Mouse (Mus musculus): ENCODE data around the gene Snupn. TPM values are rescaled to one million over a fixed set of nuclear protein-coding genes. Genes with fewer than 3 reads are reported as not detected.
"Not testable (repeated sequence)": the region's sequence is repeated elsewhere in the genome, so short reads cannot be mapped to it uniquely, and the experiment has no call there.

Snupn gene
- polyA plus RNA-seq, 1 experiment from 2014 or later: 28.7 TPM

DNA sequence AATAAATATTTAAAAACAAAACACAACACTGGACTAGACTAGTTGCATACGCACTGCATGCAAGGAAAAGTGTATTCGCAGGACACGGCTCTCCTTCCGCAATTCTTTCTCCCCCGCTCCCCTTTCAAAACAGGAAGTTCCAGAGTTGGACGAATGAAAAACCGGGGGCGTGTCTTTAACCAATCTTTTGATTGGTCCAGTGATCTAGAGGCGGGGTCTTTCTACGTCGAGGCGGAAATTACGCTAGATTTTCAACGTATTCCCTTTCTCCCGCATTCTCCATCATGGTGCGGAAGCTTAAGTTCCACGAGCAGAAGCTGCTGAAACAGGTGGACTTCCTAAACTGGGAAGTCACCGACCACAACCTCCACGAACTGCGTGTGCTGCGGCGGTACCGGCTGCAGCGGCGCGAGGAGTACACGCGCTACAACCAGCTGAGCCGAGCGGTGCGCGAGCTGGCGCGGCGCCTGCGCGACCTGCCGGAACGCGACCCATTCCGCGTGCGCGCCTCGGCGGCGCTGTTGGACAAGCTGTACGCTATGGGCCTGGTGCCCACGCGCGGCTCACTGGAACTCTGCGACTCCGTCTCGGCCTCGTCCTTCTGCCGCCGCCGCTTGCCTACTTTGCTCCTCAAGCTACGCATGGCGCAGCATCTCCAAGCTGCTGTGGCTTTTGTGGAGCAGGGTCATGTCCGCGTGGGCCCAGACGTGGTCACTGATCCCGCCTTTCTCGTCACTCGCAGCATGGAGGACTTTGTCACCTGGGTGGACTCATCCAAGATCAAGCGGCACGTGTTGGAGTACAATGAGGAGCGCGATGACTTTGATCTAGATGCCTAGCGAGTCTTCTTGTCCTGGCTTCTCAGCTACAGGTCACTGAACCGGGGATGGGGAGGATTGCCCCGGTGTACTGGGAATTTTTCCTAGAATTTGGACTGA is 13.2 kb upstream of the Snupn start, which contains the start of gene Imp3:
TSS of gene Imp3 (plus strand) at position 253 of the 938 bp plus-strand sequence.
- WGBS: under 1% methylated on average over 73 of the region's 73 CpGs
- H3K36me3 ChIP-seq: no peaks in the 10 kb centered on the region
- no peaks in the 10 kb centered on the region for H3K27me3 ChIP-seq (replicated peaks)

DNA sequence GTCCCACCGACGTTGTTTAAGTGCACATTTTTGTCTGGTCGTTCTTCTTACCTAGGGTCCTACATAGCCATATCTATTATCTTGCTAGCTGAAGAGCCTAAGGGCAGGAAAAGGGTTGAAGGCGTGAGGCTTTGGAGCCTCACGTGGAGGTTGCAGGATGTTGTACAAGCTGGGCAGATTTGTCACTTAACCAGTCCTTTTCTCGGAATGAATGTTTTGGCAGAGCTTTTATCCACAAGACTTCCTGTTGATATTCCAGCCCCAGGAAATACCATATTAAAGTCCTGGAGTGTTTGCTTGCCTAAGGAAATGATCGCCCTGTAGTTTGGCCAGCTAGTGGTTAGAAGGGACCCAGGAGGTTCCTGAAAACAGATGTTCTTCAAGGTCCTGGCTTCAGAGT is 12.3 kb upstream of the Snupn start:
- H3K4me1 ChIP-seq: peaks cover 15% of the 10 kb centered on the region
- H3K27me3 ChIP-seq (replicated peaks): no peaks in the 10 kb centered on the region
- H3K4me2 ChIP-seq (replicated peaks): peak overlapping the region; percentile 91
- WGBS: 6% methylated on average over 7 of the region's 7 CpGs
- H3K4me3 ChIP-seq: peak overlapping the region; percentile 59
- H3K36me3 ChIP-seq: no peaks in the 10 kb centered on the region
- no peak for ATAC-seq (ENCODE audit: low FRiP score, low read depth)
- no peak overlapping the region for H3K27ac ChIP-seq
- H3K9ac ChIP-seq: peak overlapping the region; percentile 65
- no peaks in the 10 kb centered on the region for H3K9me3 ChIP-seq

More for the DNA sequence above, 13.2 kb upstream of the Snupn start, which contains the start of gene Imp3:
- peak within 1 kb of the TSS; percentile 65 for H3K9ac ChIP-seq
- peak within 1 kb of the TSS; percentile 65; the same call in 1 of the 2 replicates for H3K27ac ChIP-seq
- H3K9me3 ChIP-seq: no peaks in the 10 kb centered on the region
- peak; percentile 92 for ATAC-seq (ENCODE audit: low FRiP score, low read depth)
- H3K4me3 ChIP-seq: peak within 1 kb of the TSS; percentile 59
- H3K4me1 ChIP-seq: peaks cover 15% of the 10 kb centered on the region
- H3K4me2 ChIP-seq (replicated peaks): peak within 1 kb of the TSS; percentile 91

DNA sequence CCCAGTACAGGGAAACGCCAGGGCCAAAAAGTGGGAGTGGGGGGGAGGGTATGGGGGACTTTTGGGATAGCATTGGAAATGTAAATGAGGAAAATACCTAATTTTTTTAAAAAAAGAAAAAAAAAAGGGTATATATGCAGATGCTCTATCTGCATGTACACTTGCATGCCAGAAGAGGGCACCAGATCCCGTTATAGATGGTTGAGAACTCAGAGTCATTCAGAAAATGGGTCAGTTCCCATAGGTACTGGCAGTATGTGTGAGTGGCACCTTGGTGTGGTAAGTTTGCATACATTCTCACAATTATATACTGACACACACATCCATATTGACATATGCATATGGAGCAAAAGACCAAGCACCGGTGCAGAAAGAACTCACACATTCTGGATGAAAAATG is 3.2 kb upstream of the Snupn start:
- not testable (repeated sequence) for H3K9me3 ChIP-seq; H3K27me3 ChIP-seq (replicated peaks); H3K36me3 ChIP-seq; H3K4me3 ChIP-seq; H3K27ac ChIP-seq; H3K9ac ChIP-seq; ATAC-seq (ENCODE audit: low FRiP score, low read depth); H3K4me2 ChIP-seq (replicated peaks)
- 32% methylated on average over 3 of the region's 3 CpGs for WGBS
- H3K4me1 ChIP-seq: peaks cover 10% of the 10 kb centered on the region

DNA sequence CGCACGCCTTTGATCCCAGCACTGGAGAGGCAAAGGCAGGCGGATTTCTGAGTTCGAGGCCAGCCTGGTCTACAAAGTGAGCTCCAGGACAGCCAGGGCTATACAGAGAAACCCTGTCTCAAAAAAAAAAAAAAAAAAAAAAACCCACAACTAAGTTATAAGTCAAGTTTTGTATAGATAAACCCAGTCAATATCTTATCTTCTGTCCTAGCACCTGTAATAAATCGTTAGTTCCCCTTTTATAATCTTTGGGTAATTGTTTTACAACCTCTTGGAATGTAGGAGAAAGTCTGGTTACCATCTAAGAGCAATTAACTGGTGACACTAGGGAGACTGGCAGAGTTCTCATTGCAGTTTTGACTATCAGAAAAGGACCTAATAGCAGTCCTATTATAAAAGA is 2.0 kb upstream of the Snupn start:
- 54% methylated on average over 5 of the region's 5 CpGs for WGBS
- H3K27ac ChIP-seq; ATAC-seq (ENCODE audit: low FRiP score, low read depth); H3K9me3 ChIP-seq; H3K4me2 ChIP-seq (replicated peaks); H3K36me3 ChIP-seq; H3K4me3 ChIP-seq; H3K9ac ChIP-seq; H3K27me3 ChIP-seq (replicated peaks): not testable (repeated sequence)
- H3K4me1 ChIP-seq: peaks cover 10% of the 10 kb centered on the region

DNA sequence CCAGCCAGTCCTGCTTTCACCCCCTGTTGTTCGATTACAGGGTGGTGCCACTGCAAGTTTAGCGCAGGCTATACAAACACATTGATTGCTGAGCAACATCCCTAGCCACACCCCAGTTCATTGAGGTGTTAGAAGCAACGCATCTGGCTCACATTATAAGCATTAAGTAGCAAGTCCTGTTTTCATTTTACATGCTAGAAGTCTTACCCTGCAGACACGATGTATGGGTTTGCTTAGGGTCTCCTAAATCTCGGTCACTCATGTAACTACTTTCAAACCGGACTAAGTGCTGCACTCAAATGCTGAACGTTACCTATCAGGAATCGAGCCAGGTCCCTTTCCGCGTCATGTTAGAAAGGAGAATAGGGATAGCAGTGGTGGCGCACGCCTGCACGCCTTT is 911 bp upstream of the Snupn start:
- Histone ChIP-seq H3K27me3 (replicated peaks) (no peaks in the 10 kb centered on the region), H3K4me2 (replicated peaks) (peak overlapping the region; percentile 78), H3K9ac (0 out of 2 replicates have a peak overlapping the region, but pooled peaks have one; percentile 52), H3K36me3 (no peaks in the 10 kb centered on the region), H3K27ac (no peak overlapping the region), H3K4me3 (peak overlapping the region; percentile 31), H3K4me1 (peaks cover 10% of the 10 kb centered on the region), H3K9me3 (no peaks in the 10 kb centered on the region)
- no peak for ATAC-seq (ENCODE audit: low FRiP score, low read depth)
- WGBS: 30% methylated on average over 13 of the region's 13 CpGs

DNA sequence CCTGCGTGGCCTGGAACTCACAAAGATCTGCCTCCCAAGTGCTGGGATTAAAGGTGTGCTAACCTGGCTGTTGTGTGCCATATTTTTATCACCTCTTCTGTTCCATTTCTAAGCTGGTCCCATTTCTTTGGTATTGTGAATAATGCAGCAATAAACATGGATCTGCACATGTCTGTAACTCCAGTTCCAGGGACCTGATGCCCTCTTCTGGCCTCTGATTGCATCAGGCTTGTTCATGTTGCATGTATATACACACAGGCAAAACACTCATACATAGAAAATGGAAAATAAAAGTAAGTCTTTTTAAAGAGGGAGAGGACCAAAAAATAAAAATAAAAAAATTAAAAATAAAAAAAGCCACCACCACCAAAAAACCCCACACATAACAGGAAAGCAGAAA is 2.9 kb downstream of the Snupn start:
- H3K9me3 ChIP-seq: no peaks in the 10 kb centered on the region
- no peak overlapping the region for H3K4me3 ChIP-seq
- peaks cover 5% of the 10 kb centered on the region; the same call in 1 of the 2 replicates for H3K36me3 ChIP-seq
- 93% methylated on average over 1 of the region's 1 CpGs for WGBS
- no peak overlapping the region for H3K4me2 ChIP-seq (replicated peaks)
- H3K27ac ChIP-seq: no peak overlapping the region
- H3K27me3 ChIP-seq (replicated peaks): no peaks in the 10 kb centered on the region
- H3K4me1 ChIP-seq: peaks cover 10% of the 10 kb centered on the region
- H3K9ac ChIP-seq: no peak overlapping the region
- ATAC-seq (ENCODE audit: low FRiP score, low read depth): no peak

DNA sequence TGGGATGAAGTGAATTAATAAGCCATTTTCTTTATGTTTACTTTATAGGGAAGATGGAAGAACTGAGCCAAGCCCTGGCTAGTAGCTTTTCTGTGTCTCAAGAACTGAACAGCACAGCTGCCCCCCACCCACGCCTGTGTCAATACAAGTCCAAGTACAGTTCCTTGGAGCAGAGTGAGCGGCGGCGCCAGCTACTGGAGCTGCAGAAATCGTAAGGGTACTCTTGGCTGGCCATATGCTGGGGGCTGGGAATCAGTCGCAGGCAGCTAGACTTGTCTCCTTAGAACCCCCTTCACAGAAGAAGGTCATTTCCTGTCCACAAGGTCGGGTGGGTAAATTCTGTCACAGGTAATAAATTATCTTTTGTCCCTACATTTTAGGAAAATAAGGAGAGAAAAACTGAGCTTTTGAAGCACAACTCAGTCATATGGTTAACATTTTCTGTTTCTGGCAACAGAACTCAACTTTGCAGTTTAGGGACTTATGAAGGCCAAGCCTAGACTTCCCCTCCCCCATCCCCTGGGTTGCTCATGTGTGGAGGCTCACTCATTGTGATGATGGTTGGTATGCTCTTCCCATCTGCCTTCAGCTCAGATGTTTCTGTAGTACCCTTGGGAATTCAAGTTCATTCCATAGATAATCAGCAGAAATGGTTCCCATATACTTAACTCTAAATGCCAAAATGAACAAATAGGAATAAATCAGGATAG is 6.4 kb downstream of the Snupn start:
- no peaks in the 10 kb centered on the region for H3K4me1 ChIP-seq
- 78% methylated on average over 7 of the region's 7 CpGs for WGBS
- no peaks in the 10 kb centered on the region for H3K27me3 ChIP-seq (replicated peaks)
- no peaks in the 10 kb centered on the region for H3K9me3 ChIP-seq
- H3K4me3 ChIP-seq: no peak overlapping the region
- no peak overlapping the region for H3K9ac ChIP-seq
- no peak overlapping the region for H3K27ac ChIP-seq
- H3K36me3 ChIP-seq: peaks cover 14% of the 10 kb centered on the region
- H3K4me2 ChIP-seq (replicated peaks): no peak overlapping the region
- ATAC-seq (ENCODE audit: low FRiP score, low read depth): no peak

DNA sequence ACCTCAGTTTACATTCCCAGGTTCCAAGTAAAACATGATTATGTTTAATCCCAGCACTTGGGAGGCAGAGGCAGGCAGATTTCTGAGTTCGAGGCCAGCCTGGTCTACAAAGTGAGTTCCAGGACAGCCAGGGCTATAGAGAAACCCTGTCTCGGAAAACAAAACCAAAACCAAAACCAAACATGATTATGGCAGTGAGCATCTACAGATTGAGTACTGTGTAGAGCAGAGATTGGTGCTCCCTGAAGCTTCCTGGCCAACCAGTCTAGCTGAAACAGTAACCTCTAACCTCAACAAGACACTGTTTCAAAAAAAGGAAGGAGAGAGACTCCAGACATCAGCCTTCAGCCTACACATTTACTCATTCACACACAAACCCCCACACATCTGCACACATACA is 8.0 kb downstream of the Snupn start:
- no peak overlapping the region for H3K4me2 ChIP-seq (replicated peaks)
- H3K9me3 ChIP-seq: no peaks in the 10 kb centered on the region
- H3K4me3 ChIP-seq: no peak overlapping the region
- WGBS: 92% methylated on average over 2 of the region's 2 CpGs
- ATAC-seq (ENCODE audit: low FRiP score, low read depth): no peak
- H3K9ac ChIP-seq: no peak overlapping the region
- H3K27me3 ChIP-seq (replicated peaks): no peaks in the 10 kb centered on the region
- H3K36me3 ChIP-seq: peaks cover 27% of the 10 kb centered on the region
- no peak overlapping the region for H3K27ac ChIP-seq
- no peaks in the 10 kb centered on the region for H3K4me1 ChIP-seq

DNA sequence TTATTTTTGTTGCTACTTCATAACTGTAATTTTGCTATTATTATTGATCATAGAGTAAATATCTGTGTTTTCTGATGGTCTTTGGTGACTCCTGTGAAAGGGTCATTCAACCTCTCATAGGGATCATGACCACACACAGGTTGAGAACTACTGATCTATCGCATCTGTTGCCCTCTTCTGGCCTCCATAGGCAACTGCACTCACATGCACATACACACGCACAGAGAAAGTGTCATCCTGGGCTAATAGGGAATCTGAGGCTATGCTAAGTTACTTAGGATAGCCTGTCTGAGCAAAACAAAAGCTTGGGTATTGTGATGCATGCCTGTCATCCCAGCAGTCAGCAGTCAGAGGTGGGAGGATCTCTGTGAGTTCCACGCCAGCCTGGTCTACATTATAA is 10.9 kb downstream of the Snupn start:
- 96% methylated on average over 3 of the region's 3 CpGs for WGBS
- no peak overlapping the region for H3K4me2 ChIP-seq (replicated peaks)
- H3K9ac ChIP-seq: no peak overlapping the region
- H3K27me3 ChIP-seq (replicated peaks): no peaks in the 10 kb centered on the region
- ATAC-seq (ENCODE audit: low FRiP score, low read depth): no peak
- no peak overlapping the region for H3K4me3 ChIP-seq
- H3K9me3 ChIP-seq: no peaks in the 10 kb centered on the region
- H3K4me1 ChIP-seq: no peaks in the 10 kb centered on the region
- H3K36me3 ChIP-seq: peaks cover 31% of the 10 kb centered on the region
- H3K27ac ChIP-seq: no peak overlapping the region

DNA sequence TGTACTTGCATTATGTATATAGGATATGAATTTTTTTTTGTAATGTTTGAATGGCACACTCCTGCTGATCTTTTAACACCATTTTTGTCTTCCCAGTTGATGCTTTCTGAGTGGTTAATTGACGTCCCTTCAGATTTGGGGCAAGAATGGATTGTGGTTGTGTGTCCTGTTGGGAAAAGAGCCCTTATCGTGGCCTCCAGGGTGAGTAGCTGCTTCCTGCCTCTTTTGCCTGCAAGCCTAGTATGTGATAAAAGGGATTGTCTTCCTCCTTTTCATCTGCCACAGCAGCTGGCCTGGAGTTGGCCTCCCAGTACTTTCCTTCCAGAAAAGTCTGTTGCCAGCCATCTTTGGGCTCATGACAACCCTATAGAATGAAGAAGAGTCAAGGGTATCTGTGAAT is 19.5 kb downstream of the Snupn start:
- no peaks in the 10 kb centered on the region for H3K4me1 ChIP-seq
- H3K36me3 ChIP-seq: peaks cover 13% of the 10 kb centered on the region
- H3K9ac ChIP-seq: no peak overlapping the region
- H3K4me3 ChIP-seq: no peak overlapping the region
- WGBS: 67% methylated on average over 2 of the region's 2 CpGs
- ATAC-seq (ENCODE audit: low FRiP score, low read depth): no peak
- H3K9me3 ChIP-seq: no peaks in the 10 kb centered on the region
- H3K4me2 ChIP-seq (replicated peaks): no peak overlapping the region
- no peaks in the 10 kb centered on the region for H3K27me3 ChIP-seq (replicated peaks)
- H3K27ac ChIP-seq: no peak overlapping the region

DNA sequence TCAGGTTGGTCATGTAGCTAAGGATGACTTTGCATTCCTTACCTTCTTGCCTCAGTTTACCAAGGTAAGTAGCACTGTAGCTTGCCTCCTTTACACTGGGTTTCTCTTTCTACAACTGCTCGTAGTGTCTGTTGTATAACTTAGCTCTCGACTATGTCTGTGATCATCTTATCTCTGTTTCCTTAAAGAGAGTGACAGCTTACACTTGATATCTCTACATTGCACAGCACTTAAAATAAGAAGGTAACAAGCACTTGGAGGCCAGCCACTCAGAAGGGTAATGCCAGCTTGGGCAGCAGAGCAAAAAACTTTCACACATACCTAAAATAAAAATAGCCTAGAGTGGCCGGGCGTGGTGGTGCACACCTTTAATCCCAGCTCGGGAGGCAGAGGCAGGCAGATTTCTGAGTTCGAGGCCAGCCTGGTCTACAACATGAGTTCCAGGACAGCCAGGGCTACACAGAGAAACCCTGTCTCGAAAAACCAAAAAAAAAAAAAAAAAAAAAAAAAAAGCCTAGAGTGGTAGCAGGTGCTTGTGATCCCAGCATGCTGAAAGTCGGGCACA is 23.4 kb downstream of the Snupn start:
- Histone ChIP-seq H3K4me1 (no peaks in the 10 kb centered on the region), H3K4me2 (replicated peaks) (no peak overlapping the region), H3K9me3 (no peaks in the 10 kb centered on the region), H3K36me3 (peaks cover 14% of the 10 kb centered on the region), H3K4me3 (no peak overlapping the region), H3K27ac (no peak overlapping the region), H3K9ac (no peak overlapping the region), H3K27me3 (replicated peaks) (no peaks in the 10 kb centered on the region)
- WGBS: 86% methylated on average over 8 of the region's 8 CpGs
- ATAC-seq (ENCODE audit: low FRiP score, low read depth): no peak

DNA sequence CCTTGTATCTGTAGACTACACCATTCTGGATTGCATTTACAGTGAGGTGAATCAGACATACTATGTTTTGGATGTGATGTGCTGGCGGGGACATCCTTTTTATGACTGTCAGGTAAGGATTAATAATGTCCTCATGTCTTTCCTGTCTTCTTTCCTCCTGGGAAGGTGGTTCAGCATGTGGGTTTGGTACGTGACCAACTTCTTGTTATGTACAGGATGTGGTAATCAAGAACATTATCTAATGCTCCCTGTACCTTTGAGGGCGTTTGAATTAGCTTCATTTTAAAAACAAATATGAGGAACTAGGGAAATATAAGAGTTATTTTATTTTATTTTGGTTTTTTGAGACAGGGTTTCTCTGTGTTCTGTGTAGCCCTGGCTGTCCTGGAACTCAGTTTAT is 24.5 kb downstream of the Snupn start:
- Histone ChIP-seq H3K4me1 (no peaks in the 10 kb centered on the region), H3K27me3 (replicated peaks) (no peaks in the 10 kb centered on the region), H3K9ac (no peak overlapping the region), H3K27ac (no peak overlapping the region), H3K9me3 (no peaks in the 10 kb centered on the region), H3K4me2 (replicated peaks) (no peak overlapping the region), H3K4me3 (no peak overlapping the region), H3K36me3 (peaks cover 20% of the 10 kb centered on the region)
- 85% methylated on average over 3 of the region's 3 CpGs for WGBS
- no peak for ATAC-seq (ENCODE audit: low FRiP score, low read depth)

Measured in neural tube, embryonic 12.5 days (tissue).